ENCODE assay signal across 12 mouse cellular contexts in the genomic region with DNA sequence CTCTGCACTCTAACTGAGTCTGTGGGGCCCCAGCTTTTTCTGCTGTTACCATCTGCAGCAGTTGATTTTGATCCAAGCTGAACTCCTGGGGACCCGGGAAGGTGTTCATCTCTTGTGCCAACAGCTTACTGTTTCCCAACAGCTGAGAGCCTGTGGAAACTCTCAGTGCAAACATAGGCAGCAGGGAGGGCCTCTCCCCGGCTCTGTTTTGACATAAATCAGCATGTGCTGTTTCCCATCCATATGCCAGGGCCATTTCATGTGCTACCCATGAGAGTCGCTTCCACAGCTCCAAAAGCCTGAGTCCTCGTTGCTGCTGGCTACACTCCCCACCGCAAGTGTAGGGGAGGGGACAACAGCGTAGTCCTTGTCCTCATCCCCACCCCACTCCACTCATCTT. TPM values are rescaled to one million over a fixed set of nuclear protein-coding genes. Genes with fewer than 3 reads are reported as not detected.
DNase-seq lines count a peak whose midpoint lies in the region; ATAC-seq lines count a peak whose summit lies in the region.
"Had no signal": no experiment of that assay in that cellular context is flagged by ENCODE, and none has a peak within 500 bp of the region (broad histone marks: within the 10 kb centered on the region; RNA-seq: fewer than 3 reads in every experiment).

No protein-coding gene starts in this region.

- 0 out of 2 replicates have a peak, but pooled peaks cover 3% of the 10 kb centered on the region for H3K9me3 ChIP-seq in kidney, embryonic 15.5 days (replicated peaks)
- peaks cover 3% of the 10 kb centered on the region; the same call in 1 of the 2 replicates for H3K9me3 ChIP-seq in embryonic facial prominence, embryonic 12.5 days
- no peaks in the 10 kb centered on the region for H3K9me3 ChIP-seq in forebrain, embryonic 16.5 days (ENCODE audit: control insufficient read depth, low read length)
- no peaks in the 10 kb centered on the region for H3K9me3 ChIP-seq in midbrain, embryonic 13.5 days
- H3K9me3 ChIP-seq in heart, embryonic 10.5 days, result no peaks in the 10 kb centered on the region
- H3K9me3 ChIP-seq: lung, embryonic 15.5 days had no signal

- H3K27me3 ChIP-seq in kidney, embryonic 15.5 days, result 0 out of 2 replicates have a peak, but pooled peaks cover 2% of the 10 kb centered on the region
- H3K27me3 ChIP-seq in embryonic facial prominence, embryonic 12.5 days, result no peaks in the 10 kb centered on the region
- H3K27me3 ChIP-seq in forebrain, embryonic 16.5 days (replicated peaks; ENCODE audit: control insufficient read depth, insufficient read depth, low read length), result peaks cover 4% of the 10 kb centered on the region
- H3K27me3 ChIP-seq in midbrain, embryonic 13.5 days, result peaks cover 3% of the 10 kb centered on the region; the same call in 1 of the 2 replicates
- H3K27me3 ChIP-seq in heart, embryonic 10.5 days (ENCODE audit: insufficient read depth, poor library complexity, severe bottlenecking), result peaks cover 42% of the 10 kb centered on the region; the same call in 1 of the 2 replicates

- H3K36me3 ChIP-seq in kidney, embryonic 15.5 days, result no peaks in the 10 kb centered on the region
- no peaks in the 10 kb centered on the region for H3K36me3 ChIP-seq in embryonic facial prominence, embryonic 12.5 days
- no peaks in the 10 kb centered on the region for H3K36me3 ChIP-seq in forebrain, embryonic 16.5 days (ENCODE audit: control insufficient read depth, insufficient read depth)
- H3K36me3 ChIP-seq in midbrain, embryonic 13.5 days, result no peaks in the 10 kb centered on the region
- no peaks in the 10 kb centered on the region for H3K36me3 ChIP-seq in heart, embryonic 10.5 days
- H3K36me3 ChIP-seq: lung, embryonic 15.5 days had no signal

- ATAC-seq in kidney, embryonic 15.5 days (replicated peaks; ENCODE audit: low FRiP score), result no peak; the same call in 1 of the 2 replicates
- ATAC-seq in embryonic facial prominence, embryonic 12.5 days (ENCODE audit: insufficient number of reproducible peaks, insufficient read depth, low FRiP score, low TSS enrichment), result no peak
- ATAC-seq in forebrain, embryonic 16.5 days, result peak; percentile 79
- ATAC-seq in midbrain, embryonic 13.5 days, result no peak
- ATAC-seq in megakaryocyte, adult 5-6 weeks (ENCODE audit: poor library complexity, severe bottlenecking), result no peak

- no peak for DNase-seq in kidney, adult 18-20 months
- DNase-seq in heart, embryonic 10.5 days (ENCODE audit: low spot score), result no peak
- DNase-seq: adrenal gland, postnatal 36 days; right cerebral cortex, postnatal 25 days had no signal

- no peak overlapping the region for H3K9ac ChIP-seq in kidney, embryonic 15.5 days
- no peak overlapping the region for H3K9ac ChIP-seq in embryonic facial prominence, embryonic 12.5 days
- H3K9ac ChIP-seq in forebrain, embryonic 16.5 days (replicated peaks; ENCODE audit: low read depth, low read length), result no peak overlapping the region
- no peak overlapping the region for H3K9ac ChIP-seq in midbrain, embryonic 13.5 days (replicated peaks)
- H3K9ac ChIP-seq: lung, embryonic 15.5 days had no signal

- peaks cover 47% of the 10 kb centered on the region for H3K4me1 ChIP-seq in kidney, embryonic 15.5 days
- H3K4me1 ChIP-seq in embryonic facial prominence, embryonic 12.5 days, result peaks cover 15% of the 10 kb centered on the region; the same call in 1 of the 2 replicates
- peaks cover 34% of the 10 kb centered on the region for H3K4me1 ChIP-seq in forebrain, embryonic 16.5 days (replicated peaks; ENCODE audit: control insufficient read depth, insufficient read depth, low read length)
- H3K4me1 ChIP-seq in midbrain, embryonic 13.5 days (replicated peaks), result peaks cover 57% of the 10 kb centered on the region
- peaks cover 20% of the 10 kb centered on the region for H3K4me1 ChIP-seq in heart, embryonic 10.5 days
- H3K4me1 ChIP-seq: lung, embryonic 15.5 days had no signal

- H3K4me2 ChIP-seq in kidney, embryonic 15.5 days, result no peak overlapping the region
- H3K4me2 ChIP-seq in embryonic facial prominence, embryonic 12.5 days (replicated peaks), result no peak overlapping the region
- H3K4me2 ChIP-seq in forebrain, embryonic 16.5 days (ENCODE audit: low read length), result no peak overlapping the region
- no peak overlapping the region for H3K4me2 ChIP-seq in midbrain, embryonic 13.5 days (replicated peaks)
- H3K4me2 ChIP-seq: lung, embryonic 15.5 days had no signal

- H3K4me3 ChIP-seq in kidney, embryonic 15.5 days (replicated peaks), result no peak overlapping the region
- H3K4me3 ChIP-seq in embryonic facial prominence, embryonic 12.5 days, result no peak overlapping the region
- H3K4me3 ChIP-seq in forebrain, embryonic 16.5 days (replicated peaks; ENCODE audit: low read length), result no peak overlapping the region
- H3K4me3 ChIP-seq in midbrain, embryonic 13.5 days (replicated peaks), result no peak overlapping the region
- no peak overlapping the region for H3K4me3 ChIP-seq in heart, embryonic 10.5 days
- H3K4me3 ChIP-seq: lung, embryonic 15.5 days; myocyte had no signal

- 40% methylated on average over 6 of the region's 6 CpGs for WGBS in kidney, embryonic 15.5 days
- WGBS in embryonic facial prominence, embryonic 12.5 days, result 55% methylated on average over 6 of the region's 6 CpGs
- 22% methylated on average over 6 of the region's 6 CpGs for WGBS in forebrain, embryonic 16.5 days
- 54% methylated on average over 6 of the region's 6 CpGs for WGBS in midbrain, embryonic 13.5 days
- WGBS in heart, embryonic 10.5 days, result 67% methylated on average over 6 of the region's 6 CpGs

- 0 out of 2 replicates have a peak overlapping the region, but pooled peaks have one; percentile 30 for H3K27ac ChIP-seq in kidney, embryonic 15.5 days
- H3K27ac ChIP-seq in embryonic facial prominence, embryonic 12.5 days, result peak overlapping the region; percentile 43
- H3K27ac ChIP-seq in forebrain, embryonic 16.5 days (ENCODE audit: low read length), result no peak overlapping the region
- peak overlapping the region; percentile 59; the same call in 1 of the 2 replicates for H3K27ac ChIP-seq in midbrain, embryonic 13.5 days
- no peak overlapping the region for H3K27ac ChIP-seq in heart, embryonic 10.5 days
- H3K27ac ChIP-seq: lung, embryonic 15.5 days had no signal

RNA-seq across cellular contexts. Expression of a gene that starts 7.6 kb away (rescaled TPM):
- polyA plus RNA-seq in kidney, embryonic 15.5 days (2015; fragmentation: Nextera tagmentation; extraction: Ambion mirVana), result 14.6 and 17.6 TPM in 2 replicates
- polyA plus RNA-seq in embryonic facial prominence, embryonic 12.5 days (2016; fragmentation: Nextera tagmentation; extraction: Ambion mirVana), result 52.8 and 62.3 TPM in 2 replicates
- 103 and 122 TPM in 2 replicates for polyA plus RNA-seq in forebrain, embryonic 16.5 days (2015; fragmentation: Nextera tagmentation; extraction: Ambion mirVana)
- polyA plus RNA-seq in midbrain, embryonic 13.5 days (2015; fragmentation: Nextera tagmentation; extraction: Ambion mirVana), result 224 and 225 TPM in 2 replicates
- not detected in 2 replicates for total RNA-seq in megakaryocyte, adult 5-6 weeks (2015)
- total RNA-seq in megakaryocyte, adult 5-6 weeks (2017), result not detected in 2 replicates
- 4.7 and 9.1 TPM in 2 replicates for polyA plus RNA-seq in heart, embryonic 10.5 days (2016; fragmentation: Nextera tagmentation; extraction: Ambion mirVana)
- total RNA-seq: hematopoietic stem cell, adult 5-6 weeks had no signal
- polyA plus RNA-seq: myocyte had no signal

Comparison
In these comparisons a context has a peak if more than half of its experiments do, and no peak if none do; other contexts are left out.
1. H3K27ac ChIP-seq: peak in kidney, embryonic 15.5 days (single experiment), embryonic facial prominence, embryonic 12.5 days (single experiment) and midbrain, embryonic 13.5 days (single experiment); none in forebrain, embryonic 16.5 days (single experiment) and heart, embryonic 10.5 days (single experiment).